Mouse (Mus musculus): ENCODE measurements around the gene H1foo. TPM values are rescaled to one million over a fixed set of nuclear protein-coding genes. Genes with fewer than 3 reads are reported as not detected.

H1foo gene
- total and polyA plus RNA-seq, 3 experiments: not detected

- Histone ChIP-seq H3K4me1 (ENCODE audit: control insufficient read depth in 1 of 2, insufficient read depth in 2 of 2, low read length in 2 of 2) (no peaks in the 10 kb centered on the region), H3K36me3 (ENCODE audit: control insufficient read depth in 1 of 2, insufficient read depth in 2 of 2, low read length in 2 of 2) (no peaks in the 10 kb centered on the region), H3K27ac (ENCODE audit: control insufficient read depth, low read depth, low read length) (no peak overlapping the region), H3K9me3 (replicated peaks; ENCODE audit: insufficient read depth, low read length) (no peaks in the 10 kb centered on the region), H3K27me3 (ENCODE audit: control insufficient read depth in 1 of 2, insufficient read depth in 2 of 2, low read length in 2 of 2) (no peaks in the 10 kb centered on the region), H3K9ac (ENCODE audit: control insufficient read depth, low read depth, low read length, poor library complexity, severe bottlenecking) (no peak overlapping the region), H3K4me3 (ENCODE audit: control insufficient read depth in 1 of 2, insufficient read depth in 1 of 2, low read depth in 2 of 2, low read length in 2 of 2) (no peak overlapping the region), H3K79me2 (ENCODE audit: control insufficient read depth, insufficient read depth, low read length, poor library complexity) (no peaks in the 10 kb centered on the region)
- TF ChIP-seq MXI1 (IDR thresholded peaks at IDR 0.05; ENCODE audit: low read depth, low read length) (no peak), MAZ (IDR thresholded peaks at IDR 0.05; ENCODE audit: low read depth, low read length) (no peak), ZC3H11A (IDR thresholded peaks at IDR 0.05; ENCODE audit: low read depth, low read length) (no peak), ZMIZ1 (IDR thresholded peaks at IDR 0.05; ENCODE audit: low read depth, low read length) (no peak), CHD2 (IDR thresholded peaks at IDR 0.05; ENCODE audit: low read length) (no peak), MAFK (IDR thresholded peaks at IDR 0.05; ENCODE audit: borderline replicate concordance, low read depth, low read length) (no peak), MYB (IDR thresholded peaks at IDR 0.05; ENCODE audit: low read depth, low read length) (no peak), NELFE (IDR thresholded peaks at IDR 0.05; ENCODE audit: low read depth, low read length) (no peak), ETS1 (IDR thresholded peaks at IDR 0.05; ENCODE audit: low read depth, low read length) (no peak), MEF2A (IDR thresholded peaks at IDR 0.05; ENCODE audit: extremely low read depth, insufficient replicate concordance, low read depth, low read length, poor library complexity, severe bottlenecking) (no peak), GABPA (IDR thresholded peaks at IDR 0.05; ENCODE audit: low read depth, low read length) (no peak)
- no peak for DNase-seq (ENCODE audit: low read depth, low spot score)
These were observed 29.3 kb downstream of the H1foo start for GRCm38 (mm10) chr6:115973881-115974662.

GRCm38 (mm10) chr6:115975606-115976005 is 30.9 kb downstream of the H1foo start:
- Histone ChIP-seq H3K36me3 (ENCODE audit: control insufficient read depth in 1 of 2, insufficient read depth in 2 of 2, low read length in 2 of 2) (no peaks in the 10 kb centered on the region), H3K27ac (ENCODE audit: control insufficient read depth, low read depth, low read length) (no peak overlapping the region), H3K4me1 (ENCODE audit: control insufficient read depth in 1 of 2, insufficient read depth in 2 of 2, low read length in 2 of 2) (no peaks in the 10 kb centered on the region)

More at GRCm38 (mm10) chr6:115975606-115976005, 30.9 kb downstream of the H1foo start:
- Histone ChIP-seq H3K27me3 (ENCODE audit: control insufficient read depth in 1 of 2, insufficient read depth in 2 of 2, low read length in 2 of 2) (no peaks in the 10 kb centered on the region), H3K9me3 (replicated peaks; ENCODE audit: insufficient read depth, low read length) (no peaks in the 10 kb centered on the region), H3K79me2 (ENCODE audit: control insufficient read depth, insufficient read depth, low read length, poor library complexity) (no peaks in the 10 kb centered on the region), H3K9ac (ENCODE audit: control insufficient read depth, low read depth, low read length, poor library complexity, severe bottlenecking) (no peak overlapping the region), H3K4me3 (ENCODE audit: control insufficient read depth in 1 of 2, insufficient read depth in 1 of 2, low read depth in 2 of 2, low read length in 2 of 2) (no peak overlapping the region)
- TF ChIP-seq MXI1 (IDR thresholded peaks at IDR 0.05; ENCODE audit: low read depth, low read length): no peak
- TF ChIP-seq ELF1 (IDR thresholded peaks at IDR 0.05; ENCODE audit: low read depth, low read length): no peak
- TF ChIP-seq CHD1 (IDR thresholded peaks at IDR 0.05; ENCODE audit: low read depth, low read length): no peak
- TF ChIP-seq HCFC1 (IDR thresholded peaks at IDR 0.05; ENCODE audit: low read depth, low read length): no peak
- no peak for TF ChIP-seq ETS1 (IDR thresholded peaks at IDR 0.05; ENCODE audit: low read depth, low read length)
- no peak for TF ChIP-seq MYC (IDR thresholded peaks at IDR 0.05; ENCODE audit: low read depth, low read length)
- no peak for TF ChIP-seq MAFK (IDR thresholded peaks at IDR 0.05; ENCODE audit: borderline replicate concordance, low read depth, low read length)
- TF ChIP-seq USF1 (IDR thresholded peaks at IDR 0.05; ENCODE audit: low read depth, low read length): no peak
- no peak for TF ChIP-seq TCF12 (IDR thresholded peaks at IDR 0.05; ENCODE audit: low read depth, low read length)
- no peak for TF ChIP-seq UBTF (IDR thresholded peaks at IDR 0.05; ENCODE audit: borderline replicate concordance, insufficient read depth, low read depth, low read length)
- TF ChIP-seq BHLHE40 (IDR thresholded peaks at IDR 0.05; ENCODE audit: borderline replicate concordance, low read depth, low read length): no peak
- DNase-seq (ENCODE audit: low read depth, low spot score): no peak
